Mouse (Mus musculus) cerebellum, adult 18-20 months (tissue): ENCODE measurements around the gene Klhl6.
"Not testable (repeated sequence)": the region's sequence is repeated elsewhere in the genome, so short reads cannot be mapped to it uniquely, and the experiment has no call there.

ENCODE experiments used
- DNase-seq, 2 experiments: peaks; one replicate each; pipeline ENCODE4 v3.0.0; 2021

Klhl6 gene

DNA sequence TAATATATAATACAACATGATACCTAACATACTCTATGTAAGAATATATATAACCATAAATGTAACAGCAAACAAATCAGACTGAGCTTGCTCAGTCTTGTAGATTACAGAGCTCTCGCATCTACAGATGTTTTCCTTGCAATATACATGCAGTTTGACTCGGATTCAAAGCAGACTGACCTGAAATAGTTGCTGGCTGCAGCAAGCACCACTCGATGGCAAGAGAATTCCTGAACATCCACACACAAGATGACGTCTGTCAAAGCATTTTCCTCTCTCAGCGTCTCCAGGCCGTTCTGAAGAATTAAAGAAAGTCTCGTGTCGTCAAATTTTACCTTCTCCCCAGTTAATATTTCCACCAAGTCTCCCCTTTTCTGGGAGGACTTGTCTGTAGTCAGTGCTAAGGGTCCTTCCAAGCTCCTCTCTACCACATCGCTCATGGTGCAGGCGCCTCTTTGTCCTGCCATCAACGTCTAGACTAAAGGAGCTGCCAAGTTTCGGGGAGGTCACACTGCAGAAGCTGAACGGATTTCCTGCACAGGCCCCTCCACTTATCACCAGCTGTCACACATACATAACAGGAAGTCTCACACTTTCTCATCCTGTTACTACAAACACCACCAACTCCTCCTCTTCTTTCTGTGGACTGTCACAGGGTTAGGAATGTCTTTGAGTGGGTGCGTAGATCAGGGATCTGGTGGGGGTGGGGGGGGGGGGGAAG lies at the start of gene Klhl6:
Gene Klhl6, minus strand, starts transcription at position 501 of the 721 bp plus-strand sequence.
- no peak for DNase-seq

DNA sequence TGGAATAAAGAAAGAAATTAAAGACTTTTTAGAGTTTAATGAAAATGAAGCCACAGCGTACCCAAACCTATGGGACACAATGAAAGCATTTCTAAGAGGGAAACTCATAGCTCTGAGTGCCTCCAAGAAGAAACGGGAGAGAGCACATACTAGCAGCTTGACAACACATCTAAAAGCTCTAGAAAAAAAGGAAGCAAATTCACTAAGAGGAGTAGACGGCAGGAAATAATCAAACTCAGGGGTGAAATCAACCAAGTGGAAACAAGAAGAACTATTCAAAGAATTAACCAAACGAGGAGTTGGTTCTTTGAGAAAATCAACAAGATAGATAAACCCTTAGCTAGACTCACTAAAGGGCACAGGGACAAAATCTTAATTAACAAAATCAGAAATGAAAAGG lies 44.4 kb upstream of the Klhl6 start:
- not testable (repeated sequence) for DNase-seq

DNA sequence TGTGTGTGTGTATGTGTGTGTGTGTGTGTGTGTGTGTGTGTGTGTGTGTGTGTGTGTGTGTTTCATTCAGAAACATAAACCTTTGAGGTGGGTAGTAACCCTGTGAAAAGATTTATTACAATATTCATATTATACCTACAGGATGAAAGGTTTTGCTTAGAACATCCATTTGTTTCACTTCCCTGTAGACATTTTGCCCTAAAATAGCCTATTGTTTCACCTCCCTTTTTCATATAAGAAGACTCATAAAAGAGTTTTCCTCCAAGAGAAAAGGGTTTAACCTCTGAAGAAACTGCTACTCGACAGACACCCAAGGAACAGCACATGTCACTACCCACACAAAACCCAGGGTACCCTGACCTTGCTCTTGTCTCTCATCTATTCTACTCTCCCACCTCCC lies 40.0 kb upstream of the Klhl6 start:
- DNase-seq: no peak

DNA sequence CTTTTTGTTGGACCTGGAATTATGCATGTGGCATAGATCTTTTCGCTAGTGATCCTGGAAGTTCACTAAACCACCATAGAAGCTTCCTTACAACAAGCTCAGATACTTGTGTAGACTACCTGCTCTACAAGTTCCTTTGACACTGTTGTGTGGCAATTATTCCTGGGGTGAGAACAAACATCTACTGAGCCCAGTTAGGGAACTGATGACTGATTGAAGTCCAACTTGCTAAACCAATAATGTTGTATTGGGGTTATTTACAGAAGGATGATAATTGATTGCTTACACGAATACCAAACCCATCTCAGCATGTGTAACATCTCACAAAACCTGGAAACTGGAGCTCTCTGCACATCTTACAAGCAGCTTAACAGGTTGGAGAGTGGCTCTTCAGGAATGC lies 39.0 kb upstream of the Klhl6 start:
- no peak for DNase-seq

- DNase-seq: no peak
These were observed 29.8 kb upstream of the Klhl6 start for GRCm38 (mm10) chr16:20012647-20013046.

- DNase-seq: no peak
These were observed 23.2 kb upstream of the Klhl6 start for GRCm38 (mm10) chr16:20006066-20006465.

DNA sequence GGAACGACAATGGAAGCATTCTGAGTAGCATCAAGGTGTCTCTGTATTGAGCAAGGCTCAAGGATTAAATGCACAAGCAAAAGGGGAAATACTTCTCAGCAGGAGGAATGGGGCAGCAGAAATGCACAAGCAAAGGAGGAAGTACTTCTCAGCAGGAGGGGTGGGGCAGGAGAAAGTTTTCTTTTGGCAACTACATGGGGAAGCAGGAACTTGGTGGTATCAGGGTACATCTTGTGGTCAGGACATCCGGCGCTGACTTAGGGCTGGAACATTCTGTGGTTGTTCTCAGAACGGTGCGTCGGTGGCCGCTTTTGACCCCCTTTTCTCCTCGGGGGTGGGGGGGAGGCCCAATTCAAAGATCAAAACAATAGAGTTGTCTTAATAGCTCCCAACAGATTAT lies 17.4 kb upstream of the Klhl6 start:
- not testable (repeated sequence) for DNase-seq

GRCm38 (mm10) chr16:19997616-19998015 lies 14.8 kb upstream of the Klhl6 start:
- no peak for DNase-seq

DNA sequence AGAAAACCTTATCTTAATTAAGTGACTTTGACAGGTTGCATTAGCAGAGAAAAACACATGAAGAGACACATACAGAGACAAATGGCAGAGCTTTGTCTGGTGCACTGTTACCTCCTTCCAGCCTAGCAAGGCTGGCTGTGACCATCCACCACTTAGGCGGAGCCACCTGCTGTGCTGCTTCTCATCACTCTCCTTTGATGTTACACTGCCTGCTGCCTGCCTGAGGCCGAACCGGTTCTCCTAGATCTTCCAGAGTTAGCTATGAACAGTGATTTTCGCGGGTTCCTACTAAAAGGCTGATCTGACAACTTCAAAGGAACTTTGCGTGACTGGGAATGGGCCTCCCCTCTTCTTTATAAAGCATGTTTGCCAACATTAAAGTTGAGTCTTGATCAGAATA lies 14.1 kb upstream of the Klhl6 start:
- not testable (repeated sequence) for DNase-seq

- no peak for DNase-seq
These were observed 13.0 kb upstream of the Klhl6 start for GRCm38 (mm10) chr16:19995818-19996217.

GRCm38 (mm10) chr16:19993278-19993677 lies 10.4 kb upstream of the Klhl6 start:
- no peak for DNase-seq

DNA sequence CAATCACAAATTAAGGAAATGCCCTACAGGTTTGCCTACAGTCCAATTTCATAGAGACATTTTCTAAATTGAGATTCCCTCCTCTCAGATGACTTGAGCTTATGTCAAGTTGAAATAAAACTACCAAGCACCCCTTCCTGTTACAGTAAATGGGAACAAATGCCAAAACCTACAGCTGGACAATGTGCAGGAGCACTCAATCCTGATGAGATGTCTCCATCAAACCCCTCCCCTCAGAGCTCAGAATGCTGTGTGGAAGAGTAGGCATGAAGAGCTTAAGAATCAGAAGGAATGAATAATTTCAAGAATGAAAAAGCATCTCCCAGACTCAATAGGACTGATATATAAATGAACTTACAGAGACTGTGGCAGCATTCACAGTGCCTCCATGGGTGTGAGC lies 7.7 kb upstream of the Klhl6 start:
- no peak for DNase-seq

- DNase-seq: no peak
These were observed 4.8 kb upstream of the Klhl6 start for GRCm38 (mm10) chr16:19987589-19987988.

DNA sequence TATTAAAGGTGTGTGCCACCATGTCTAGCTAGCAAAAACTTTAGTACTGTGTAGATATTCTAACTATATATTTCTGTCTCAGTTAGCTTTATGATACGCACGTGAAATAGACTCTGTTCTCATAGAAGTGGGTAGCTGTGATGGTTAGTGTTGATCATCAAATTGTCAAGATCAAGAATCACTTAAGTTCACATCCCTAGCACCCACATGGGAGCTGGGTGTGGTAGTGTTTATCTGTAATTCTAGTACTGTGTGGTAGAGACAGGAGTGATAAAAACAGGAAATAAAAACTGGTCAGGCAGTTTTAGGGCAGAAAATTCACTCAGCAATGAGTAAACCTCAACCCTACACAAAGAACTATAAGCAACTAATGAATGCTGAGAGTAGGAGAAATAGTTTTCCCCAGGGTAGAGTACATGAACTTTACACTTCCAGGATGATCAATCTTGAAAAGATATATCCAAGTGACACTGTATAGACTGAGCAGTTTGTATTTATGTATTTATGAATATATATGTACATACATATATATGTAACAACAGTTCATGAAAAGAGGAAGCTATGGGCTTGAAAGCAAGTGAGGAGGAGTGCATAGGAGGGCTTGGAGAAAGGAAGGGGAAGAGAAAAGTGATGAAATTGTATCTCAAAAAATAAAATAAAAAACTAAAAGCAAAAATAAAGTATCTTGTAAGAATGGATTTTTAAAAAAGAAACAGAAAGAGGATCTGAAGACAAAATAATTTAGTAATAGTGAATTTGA lies 2.2 kb upstream of the Klhl6 start:
- DNase-seq: no peak

DNA sequence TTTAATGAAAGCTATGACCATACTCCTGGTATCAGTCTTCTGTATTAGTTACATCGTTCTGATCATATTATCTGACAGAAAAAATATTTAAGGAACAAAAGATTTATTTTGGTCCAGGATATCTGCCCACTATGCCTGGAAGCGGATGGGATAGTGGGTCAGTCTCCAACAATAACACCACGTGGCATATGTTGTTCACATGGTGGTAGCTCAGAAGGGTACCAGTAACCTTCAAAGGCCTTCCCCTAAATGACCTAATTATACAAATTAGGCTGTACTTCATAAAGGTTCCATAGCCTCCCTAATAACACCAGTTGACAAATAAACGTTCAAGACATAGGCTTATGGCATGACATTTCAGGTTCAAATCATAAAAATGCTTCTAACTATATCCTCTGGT lies 722 bp upstream of the Klhl6 start:
- no peak for DNase-seq

DNA sequence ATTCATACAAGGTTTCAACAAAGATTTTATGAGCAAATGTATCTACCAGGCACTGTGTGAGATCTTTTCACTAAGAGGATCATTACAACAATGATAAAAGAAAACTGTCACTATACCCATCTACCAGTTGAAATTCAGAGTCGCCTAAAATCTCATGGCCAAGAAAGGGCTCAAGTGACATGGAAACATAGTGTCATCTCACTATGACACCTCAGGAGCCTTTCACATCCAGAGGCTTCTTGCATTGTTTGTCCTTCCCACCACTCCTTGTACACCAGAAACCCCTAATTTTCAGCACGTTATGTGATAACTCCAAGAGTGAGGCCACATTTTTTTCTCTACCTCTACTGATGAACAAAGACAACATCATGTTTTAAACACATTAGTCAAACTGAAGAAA lies 1.2 kb downstream of the Klhl6 start:
- DNase-seq: no peak

- no peak for DNase-seq
These were observed 1.8 kb downstream of the Klhl6 start for GRCm38 (mm10) chr16:19981006-19981405.

DNA sequence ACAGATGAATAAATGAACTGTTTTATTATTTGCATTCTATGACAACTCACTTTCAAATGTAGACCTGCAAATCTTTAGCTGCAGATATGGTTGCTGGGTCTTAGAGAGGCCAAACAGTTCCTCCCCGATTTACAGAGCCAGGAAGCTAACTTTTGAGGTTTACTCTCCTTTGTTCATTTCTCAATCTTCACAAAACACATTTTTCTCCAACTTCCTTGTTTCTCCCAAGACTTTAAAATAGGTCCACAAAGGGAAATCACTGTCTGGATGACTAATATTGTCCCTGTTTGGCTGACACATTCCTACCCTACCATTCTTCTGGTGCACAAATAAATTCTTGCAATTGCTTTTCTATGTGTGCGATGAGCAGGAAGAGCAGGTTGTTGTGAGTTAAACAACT lies 3.1 kb downstream of the Klhl6 start:
- no peak for DNase-seq

- DNase-seq: no peak
These were observed 5.6 kb downstream of the Klhl6 start for GRCm38 (mm10) chr16:19977282-19977681.

DNA sequence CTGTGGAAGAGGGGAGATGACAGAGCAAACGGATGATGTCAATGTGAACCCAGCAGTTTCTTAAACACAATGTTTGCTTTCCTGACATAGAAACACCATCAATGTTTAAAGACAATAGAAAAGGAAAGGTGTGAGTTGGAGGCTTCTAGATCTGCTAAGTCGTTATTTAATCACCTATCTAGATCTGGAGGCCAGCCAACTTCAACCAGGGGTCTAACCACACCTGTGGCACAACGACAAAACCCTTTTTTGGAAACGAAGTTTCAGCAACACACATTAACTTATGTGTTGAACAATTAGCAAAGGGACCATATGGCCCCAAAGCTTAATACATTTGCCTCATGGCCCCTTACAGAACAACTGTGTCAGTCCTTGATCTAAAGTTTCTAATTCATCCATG lies 6.0 kb downstream of the Klhl6 start:
- DNase-seq: no peak

- DNase-seq: no peak
These were observed 7.4 kb downstream of the Klhl6 start for GRCm38 (mm10) chr16:19975432-19975831.

- DNase-seq: no peak
These were observed 9.4 kb downstream of the Klhl6 start for GRCm38 (mm10) chr16:19973480-19973879.

DNA sequence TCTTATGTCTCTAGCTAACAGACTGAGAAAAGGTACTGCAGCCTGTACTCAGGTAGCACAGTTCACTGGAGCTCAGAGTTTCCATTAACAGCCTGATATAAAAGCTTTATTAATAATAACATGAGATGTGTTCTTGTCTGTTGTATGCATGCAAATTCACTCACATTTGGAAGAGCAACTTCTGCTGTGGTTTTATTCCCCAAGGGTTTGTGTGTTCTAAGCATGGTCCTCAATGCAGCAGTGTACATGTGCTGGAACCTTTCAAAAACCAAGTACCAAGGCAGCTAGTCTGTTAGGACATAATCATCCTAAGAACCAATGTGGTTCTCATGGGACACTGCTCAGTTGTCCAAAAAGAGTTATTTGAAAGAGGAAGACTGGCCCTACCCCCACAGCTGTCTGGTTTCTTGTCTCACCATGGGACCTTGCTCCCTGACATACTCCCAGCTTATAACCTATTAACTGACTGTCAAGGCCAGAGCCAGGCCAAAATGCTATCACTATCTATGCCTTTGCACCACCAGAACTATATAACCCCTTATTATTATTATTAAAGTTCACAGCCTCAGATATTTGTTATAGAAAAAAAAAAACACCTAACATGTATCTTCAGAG lies 10.0 kb downstream of the Klhl6 start:
- no peak for DNase-seq

GRCm38 (mm10) chr16:19969506-19969905 lies 13.3 kb downstream of the Klhl6 start:
- no peak for DNase-seq
